Mouse (Mus musculus) ES-E14 (cell line): Measurements from ENCODE around the gene Adamts8. TPM values are rescaled to one million over a fixed set of nuclear protein-coding genes. Genes with fewer than 3 reads are reported as not detected.
A peak's percentile ranks its signal among the peaks of the same experiment; 100 is the strongest.

ENCODE experiments used
- DNase-seq: peaks from one replicate; pipeline ENCODE4 v3.0.0-alpha.2; 2013; ENCODE audit warnings: low read depth, low spot score
- H3K27ac ChIP-seq: 2 replicates; pipeline ENCODE4 v1.5.1; 2012; ENCODE audit warnings: low read depth, mild to moderate bottlenecking, low read length, moderate library complexity, mixed read lengths; ENCODE audit not compliant: poor library complexity, insufficient read depth, severe bottlenecking
- H3K36me3 ChIP-seq: 2 replicates; pipeline ENCODE4 v1.6.1; 2012; ENCODE audit warnings: mild to moderate bottlenecking, low read length, moderate library complexity, mixed read lengths; ENCODE audit not compliant: control insufficient read depth, poor library complexity, insufficient read depth, severe bottlenecking
- H3K4me1 ChIP-seq, 2 experiments: fragments of 150-350 bp in 1 of 2; sonication (generic) in 1 of 2; 2 replicates each; pipeline ENCODE4 v1.6.1; 2012; ENCODE audit warnings: low read length in 2 of 2, mild to moderate bottlenecking in 1 of 2, mixed read lengths in 1 of 2; ENCODE audit not compliant: control insufficient read depth in 2 of 2, insufficient read depth in 2 of 2, poor library complexity in 1 of 2
- H3K4me3 ChIP-seq, 2 experiments: fragments of 150-350 bp in 1 of 2; sonication (generic) in 1 of 2; 2 replicates each; pipeline ENCODE4 v1.5.1; 2012; ENCODE audit warnings: low read length in 2 of 2, low read depth in 1 of 2, mild to moderate bottlenecking in 1 of 2, mixed read lengths in 1 of 2; ENCODE audit not compliant: insufficient read depth in 1 of 2, poor library complexity in 1 of 2, severe bottlenecking in 1 of 2
- H3K9ac ChIP-seq: 2 replicates; pipeline ENCODE4 v1.6.1; 2012; ENCODE audit warnings: low read depth, mild to moderate bottlenecking, low read length, mixed read lengths; ENCODE audit not compliant: poor library complexity, insufficient read depth, severe bottlenecking
- H3K9me3 ChIP-seq: fragments of 150-350 bp; sonication (generic); 2 replicates; pipeline ENCODE4 v1.6.1; 2012; ENCODE audit warnings: low read depth, mild to moderate bottlenecking, low read length; ENCODE audit not compliant: control insufficient read depth, insufficient read depth
- CHD2 ChIP-seq: IDR thresholded peaks from 2 replicates; pipeline ENCODE4 v1.6.1; 2014; ENCODE audit warnings: mild to moderate bottlenecking, low read depth, low read length, inconsistent platforms
- HCFC1 ChIP-seq: IDR thresholded peaks from 2 replicates; pipeline ENCODE4 v1.6.1; 2012; ENCODE audit warnings: low read length, inconsistent platforms, borderline replicate concordance; ENCODE audit not compliant: insufficient read depth
- MAFK ChIP-seq: IDR thresholded peaks from 2 replicates; pipeline ENCODE4 v1.6.1; 2014; ENCODE audit warnings: mild to moderate bottlenecking, low read depth, low read length, inconsistent platforms; ENCODE audit not compliant: insufficient read depth
- ZC3H11A ChIP-seq: IDR thresholded peaks from 2 replicates; pipeline ENCODE4 v1.6.1; 2012; ENCODE audit warnings: low read depth, mild to moderate bottlenecking, inconsistent platforms, low read length, borderline replicate concordance
- ZNF384 ChIP-seq: IDR thresholded peaks from 2 replicates; pipeline ENCODE4 v1.6.1; 2012; ENCODE audit warnings: low read depth, low read length, inconsistent platforms
- in situ Hi-C, 2 experiments: fragments of 600-800 bp; cut with MboI; formaldehyde crosslinking; loops; one replicate each; pipeline ENCODE4 v1.15.1; 2025; ENCODE audit warnings: low sequenced_read_pairs in 2 of 2, inconsistent platforms in 1 of 2; ENCODE audit not compliant: unreplicated experiment in 2 of 2
- total RNA-seq: library from RNA; depleted of rRNA; stranded (reverse); fragments of 300-350 nt; gene quantifications from 2 replicates; pipeline ENCODE4 v1.2.3, GENCODE M21; 2012; rRNA removed

Gene Adamts8
- total RNA-seq, 1 experiment, result 5.4 TPM

- no peak for TF ChIP-seq CHD2
- TF ChIP-seq HCFC1, result no peak
- TF ChIP-seq ZC3H11A, result no peak
- TF ChIP-seq MAFK, result no peak
- no peak for TF ChIP-seq ZNF384
- no peak for DNase-seq
- H3K36me3 ChIP-seq, result no peaks in the 10 kb centered on the region
- H3K4me1 ChIP-seq, result peaks cover 8 to 16% of the 10 kb centered on the region in 2 experiments
- in situ Hi-C loops, result no loop called here
- no peaks in the 10 kb centered on the region for H3K9me3 ChIP-seq
- peak overlapping the region; percentile 43; the same call in 1 of the 2 replicates for H3K27ac ChIP-seq
- H3K4me3 ChIP-seq, result no peak overlapping the region
- H3K9ac ChIP-seq, result no peak overlapping the region
Measured at GRCm38 (mm10) chr9:31010749-31011148, 68.4 kb downstream of the Adamts8 start.

GRCm38 (mm10) chr9:31011533-31011932 is 69.2 kb downstream of the Adamts8 start:
- DNase-seq, result no peak
- H3K9ac ChIP-seq, result no peak overlapping the region
- in situ Hi-C loops, result no loop called here
- no peak overlapping the region for H3K4me3 ChIP-seq
- H3K36me3 ChIP-seq, result no peaks in the 10 kb centered on the region
- H3K9me3 ChIP-seq, result no peaks in the 10 kb centered on the region
- H3K4me1 ChIP-seq, result peaks cover 8 to 16% of the 10 kb centered on the region in 2 experiments
- TF ChIP-seq ZNF384 (no peak), CHD2 (no peak), ZC3H11A (no peak)
- peak overlapping the region; percentile 48; the same call in 1 of the 2 replicates for H3K27ac ChIP-seq

- no peaks in the 10 kb centered on the region for H3K36me3 ChIP-seq
- DNase-seq, result peak; percentile 45
- peak overlapping the region; percentile 75; the same call in 1 of the 2 replicates for H3K27ac ChIP-seq
- peak overlapping the region; percentile 39; the same call in 1 of the 2 replicates for H3K9ac ChIP-seq
- H3K4me1 ChIP-seq, result peaks cover 8 to 16% of the 10 kb centered on the region in 2 experiments
- no peak for TF ChIP-seq ZC3H11A
- no peak for TF ChIP-seq ZNF384
- no peak for TF ChIP-seq HCFC1
- no peak for TF ChIP-seq CHD2
- no peak for TF ChIP-seq MAFK
- no peak overlapping the region for H3K4me3 ChIP-seq
- no peaks in the 10 kb centered on the region for H3K9me3 ChIP-seq
- in situ Hi-C loops, result no loop called here
Measured at GRCm38 (mm10) chr9:31012674-31013073, 70.3 kb downstream of the Adamts8 start.

- Histone ChIP-seq H3K9ac (no peak overlapping the region), H3K36me3 (no peaks in the 10 kb centered on the region), H3K27ac (no peak overlapping the region; the same call in 1 of the 2 replicates), H3K9me3 (no peaks in the 10 kb centered on the region), H3K4me1 (peaks cover 8 to 18% of the 10 kb centered on the region in 2 experiments), H3K4me3 (no peak overlapping the region)
- in situ Hi-C loops, result no loop called here
- DNase-seq, result no peak
- no peak for TF ChIP-seq ZC3H11A
- no peak for TF ChIP-seq CHD2
- TF ChIP-seq MAFK, result no peak
- no peak for TF ChIP-seq HCFC1
- no peak for TF ChIP-seq ZNF384
Measured at GRCm38 (mm10) chr9:31013415-31013814, 71.1 kb downstream of the Adamts8 start.

Other genes starting within 250 kb of the Adamts8 start
- gene Adamts15, start 20.1 kb upstream of the Adamts8 start, total RNA-seq, result 2.0 and 2.4 TPM in 2 replicates
- 33.1 and 33.7 TPM in 2 replicates for gene Zbtb44, start 88.1 kb downstream of the Adamts8 start, total RNA-seq
- gene St14, start 189.3 kb downstream of the Adamts8 start, total RNA-seq, result 44.3 and 122 TPM in 2 replicates